Mouse (Mus musculus): ENCODE results near the gene Gm9376.

DNA sequence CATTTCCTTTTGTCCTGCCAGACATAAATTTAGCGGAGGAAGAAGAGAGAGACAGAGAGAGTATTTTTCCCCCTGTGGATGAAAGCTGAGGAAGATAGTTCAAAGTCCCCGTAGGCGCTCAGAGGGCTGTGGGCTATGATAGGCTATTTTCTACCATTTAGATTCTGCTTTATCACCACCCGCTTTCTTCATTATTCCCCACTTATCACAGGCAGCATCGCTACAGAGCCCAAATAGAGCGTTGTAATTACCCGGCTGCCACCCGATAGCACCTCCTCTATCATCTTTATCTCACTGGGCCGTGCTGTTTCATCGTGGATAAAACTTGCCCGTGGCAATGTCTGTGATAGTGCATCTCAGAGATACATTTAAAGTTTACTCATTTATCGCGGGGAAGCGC is 35.8 kb downstream of the Gm9376 start:
- TF ChIP-seq POLR2A (IDR thresholded peaks at IDR 0.05; ENCODE audit: control insufficient read depth, low read depth, low read length) (no peak), CTCF (IDR thresholded peaks at IDR 0.05; ENCODE audit: control insufficient read depth, insufficient read depth, insufficient replicate concordance, low read depth, low read length) (no peak)
